Mouse (Mus musculus) adrenal gland (tissue): ENCODE data around the gene Usp1.
"Not testable (repeated sequence)": the region's sequence is repeated elsewhere in the genome, so short reads cannot be mapped to it uniquely, and the experiment has no call there.

Experiments
- intact Hi-C: fragments of 180-260 bp; cut with DNase I; formaldehyde crosslinking; loops from one replicate; pipeline ENCODE4 v1.15.1; 2025
- long read RNA-seq, 2 experiments: library from polyadenylated mRNA; unstranded; transcript quantifications; one replicate each; pipeline ENCODE4 v2.0.0; 2020; ENCODE audit warnings: borderline replicate concordance in 1 of 2; ENCODE audit not compliant: insufficient replicate concordance in 1 of 2

The Usp1 gene
- long read RNA-seq, experiment 1, partial matches to known transcripts: 7 of 21 reads
- long read RNA-seq, experiment 1, other reads (novel, unspliced or antisense): 6 of 21 reads
- long read RNA-seq, experiment 2, transcript Usp1-202 (9 exons, 3,527 nt): major isoform, 6 of 23 reads
- long read RNA-seq, experiment 2, partial matches to known transcripts: 12 of 23 reads
- long read RNA-seq, experiment 2, other reads (novel, unspliced or antisense): 5 of 23 reads

DNA sequence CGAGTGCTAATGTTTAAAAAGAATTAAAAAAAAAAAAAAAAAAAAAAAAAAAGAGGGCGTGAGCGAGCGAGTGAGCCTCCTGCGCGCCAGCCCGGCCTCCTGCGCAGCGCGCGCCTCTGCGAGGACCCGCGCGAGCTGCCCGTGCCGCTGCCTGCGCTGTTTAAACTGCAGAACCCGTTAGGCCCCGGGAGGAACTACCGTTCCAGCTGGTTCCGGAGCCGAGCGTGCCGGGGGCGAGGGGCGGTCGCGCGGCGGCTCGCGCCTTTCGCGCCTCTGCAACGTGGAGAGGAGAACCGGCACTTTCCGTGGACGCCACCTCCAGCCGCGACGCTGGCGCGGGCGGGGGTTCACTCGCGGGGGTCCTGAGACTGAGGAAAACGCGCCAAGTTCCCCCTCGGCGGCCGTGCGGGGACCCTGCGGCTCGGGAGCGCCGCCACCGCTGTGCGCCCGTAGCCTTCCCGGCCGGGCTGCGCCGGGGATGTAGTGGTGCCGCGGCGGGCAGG is at the start of gene Usp1:
Usp1 (plus strand) TSS at position 243 of the 503 bp plus-strand sequence.
- intact Hi-C loops: no loop called here

DNA sequence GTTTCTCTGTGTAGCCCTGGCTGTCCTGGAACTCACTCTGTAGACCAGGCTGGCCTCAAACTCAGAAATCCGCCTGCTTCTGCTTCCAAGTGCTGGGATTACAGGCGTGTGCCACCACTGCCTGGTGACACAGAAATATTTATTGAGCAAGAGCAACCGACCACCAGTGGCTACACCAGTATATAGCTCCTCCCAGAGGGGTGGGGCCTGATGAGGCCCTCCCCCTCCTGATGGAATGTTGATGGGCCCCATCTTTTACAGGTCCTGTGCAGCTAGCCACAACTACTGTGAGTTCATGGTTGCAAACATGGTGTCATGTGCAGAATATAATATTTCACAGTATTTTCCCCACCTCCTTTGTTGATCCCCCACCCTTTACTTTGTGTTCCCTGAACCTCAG is 40.9 kb upstream of the Usp1 start:
- intact Hi-C loops: no loop called here

DNA sequence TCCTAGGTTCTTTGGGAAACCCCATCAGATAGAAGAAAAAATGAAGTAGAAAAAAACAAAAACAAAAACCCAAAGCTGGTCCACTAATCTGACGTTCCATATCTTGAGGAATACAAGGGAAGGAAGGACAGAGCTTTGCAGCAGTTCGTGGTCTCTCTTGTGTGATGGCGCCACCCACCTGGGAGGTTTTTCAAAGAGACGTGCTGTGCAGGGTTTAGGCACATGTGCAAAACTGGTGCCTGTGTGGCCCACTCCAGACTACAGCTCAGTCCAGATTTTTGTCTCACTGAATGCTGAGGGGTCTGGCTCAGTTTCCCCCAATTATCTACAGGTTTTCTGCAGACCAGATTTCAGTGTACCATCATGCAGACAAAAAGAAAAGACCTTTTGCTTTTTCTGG is 37.2 kb upstream of the Usp1 start:
- intact Hi-C loops: loop anchor here (2.0 to 5.0 kb wide), 2 partner anchors 148 to 164 kb away; no protein-coding TSS in a partner anchor

DNA sequence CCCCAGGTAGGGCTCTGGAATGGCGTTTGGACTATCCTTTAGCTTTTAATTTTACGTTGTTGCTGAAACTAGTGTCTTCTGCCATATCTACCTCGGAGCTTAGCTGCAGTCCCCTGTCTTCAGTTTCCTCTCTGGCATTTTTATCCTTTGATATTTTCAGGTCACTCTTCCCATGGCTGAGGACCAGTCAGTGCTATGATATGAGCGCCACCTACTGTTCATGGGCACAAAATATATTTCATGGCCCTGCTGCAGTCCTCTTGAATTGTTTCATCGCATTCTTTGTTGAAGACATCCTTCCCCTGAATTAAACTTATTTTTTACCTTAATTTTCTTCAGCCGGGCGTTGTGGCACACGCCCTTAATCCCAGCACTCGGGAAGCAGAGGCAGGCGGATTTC is 36.5 kb upstream of the Usp1 start:
- intact Hi-C loops: loop anchor here (2.0 to 5.0 kb wide), 2 partner anchors 148 to 165 kb away; no protein-coding TSS in a partner anchor

DNA sequence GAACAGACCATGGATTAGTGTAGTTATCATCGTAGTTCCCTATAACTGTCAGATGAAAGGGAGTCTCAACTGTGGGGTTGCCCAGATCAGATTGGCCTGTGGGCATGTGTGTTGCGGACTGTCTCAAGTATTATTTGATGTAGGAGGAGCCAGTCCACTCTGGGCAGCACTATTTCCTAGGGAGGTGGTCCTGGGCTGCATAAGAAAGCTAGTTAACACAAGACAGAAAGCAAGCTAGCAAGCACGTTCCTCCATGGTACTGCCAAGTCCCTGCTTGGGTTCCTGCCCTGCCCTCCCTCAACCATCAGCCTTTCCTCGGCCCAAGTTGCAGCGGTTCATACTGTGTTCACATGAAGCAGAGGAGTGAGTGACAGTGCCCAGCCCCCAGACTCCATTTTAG is 13.4 kb upstream of the Usp1 start:
- intact Hi-C loops: no loop called here

DNA sequence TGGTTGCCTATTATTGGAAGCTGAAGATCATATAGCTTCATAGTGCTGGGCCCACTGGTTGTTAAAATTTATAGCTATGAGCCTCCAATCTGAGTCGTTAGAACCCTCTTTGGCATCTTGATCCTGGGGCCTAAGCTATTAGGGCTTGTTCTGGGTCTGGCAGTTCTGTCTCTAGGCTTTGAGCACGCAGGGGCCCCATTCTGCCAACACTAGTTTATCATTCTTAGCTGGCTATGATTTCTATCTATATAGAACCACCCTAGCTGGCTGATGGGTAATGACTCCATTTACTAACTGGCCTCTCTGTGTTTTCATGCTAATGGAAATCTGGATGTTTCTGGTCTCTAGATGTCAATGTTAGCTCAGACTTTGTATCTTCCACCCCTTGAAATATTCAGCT is 5.9 kb upstream of the Usp1 start:
- intact Hi-C loops: no loop called here

DNA sequence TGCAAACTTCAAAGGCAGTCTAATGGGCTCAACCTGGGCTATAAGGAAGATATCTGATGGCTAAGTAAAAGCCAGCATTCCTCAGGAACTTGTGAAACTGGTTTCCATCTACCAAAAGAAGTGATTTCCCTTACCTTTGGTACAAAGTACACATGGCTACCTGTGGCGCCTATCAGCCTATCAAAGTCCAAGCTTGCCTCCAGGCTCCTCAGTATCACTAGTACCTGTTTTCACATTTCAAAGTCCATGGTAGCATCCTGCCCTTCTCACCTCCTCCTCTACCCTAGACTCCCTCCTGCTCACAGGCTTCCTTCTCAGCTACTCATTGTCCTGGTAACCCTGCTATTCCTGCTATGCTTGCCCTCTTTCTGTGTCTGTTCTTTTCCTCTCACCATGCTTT is 5.4 kb upstream of the Usp1 start:
- intact Hi-C loops: no loop called here

DNA sequence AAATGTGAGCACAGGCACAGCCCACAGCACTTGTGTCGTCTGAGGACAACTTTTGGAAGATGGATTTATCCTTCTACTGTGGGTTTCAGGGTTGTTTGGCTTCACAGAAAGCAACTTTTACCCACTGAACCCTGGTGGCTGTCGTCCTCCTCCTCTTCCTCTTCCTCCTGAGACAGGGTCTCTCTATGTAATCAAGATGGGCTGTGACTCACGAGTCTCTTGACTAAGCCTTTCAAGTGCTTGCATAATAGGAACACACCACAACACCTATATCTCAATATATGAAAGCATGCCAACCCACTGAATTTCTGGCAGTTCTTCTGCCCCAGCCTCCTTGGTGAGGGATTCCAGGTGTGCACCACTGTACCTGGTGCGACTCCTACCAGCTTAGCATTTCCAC is 2.7 kb upstream of the Usp1 start:
- intact Hi-C loops: no loop called here

DNA sequence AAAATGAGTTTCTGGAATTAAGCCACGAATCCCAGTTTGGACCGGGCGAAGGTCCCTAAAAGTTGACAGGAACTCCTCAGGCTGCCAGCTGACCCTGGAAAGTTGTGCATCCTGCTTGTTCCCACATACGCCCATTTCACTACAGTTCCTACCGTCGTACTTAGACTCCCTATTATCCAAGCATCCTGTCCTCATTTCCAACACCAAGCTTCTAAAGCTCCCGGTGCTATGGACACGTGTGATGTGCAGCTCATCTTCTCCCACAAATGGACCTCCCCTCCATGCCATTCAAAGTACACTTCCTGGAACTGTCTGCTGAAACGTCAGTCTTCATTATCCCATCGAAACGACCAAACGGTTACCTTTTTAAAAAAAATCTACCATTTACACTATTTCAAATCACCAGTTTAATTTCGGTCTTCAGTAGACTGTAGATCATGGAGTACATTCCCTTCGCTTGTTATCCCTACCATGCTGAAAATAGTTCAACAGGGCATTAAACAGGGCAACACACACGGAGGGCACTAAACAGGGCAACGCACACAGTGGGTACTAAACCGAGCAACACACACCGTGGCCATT is 1.5 kb upstream of the Usp1 start:
- intact Hi-C loops: no loop called here

DNA sequence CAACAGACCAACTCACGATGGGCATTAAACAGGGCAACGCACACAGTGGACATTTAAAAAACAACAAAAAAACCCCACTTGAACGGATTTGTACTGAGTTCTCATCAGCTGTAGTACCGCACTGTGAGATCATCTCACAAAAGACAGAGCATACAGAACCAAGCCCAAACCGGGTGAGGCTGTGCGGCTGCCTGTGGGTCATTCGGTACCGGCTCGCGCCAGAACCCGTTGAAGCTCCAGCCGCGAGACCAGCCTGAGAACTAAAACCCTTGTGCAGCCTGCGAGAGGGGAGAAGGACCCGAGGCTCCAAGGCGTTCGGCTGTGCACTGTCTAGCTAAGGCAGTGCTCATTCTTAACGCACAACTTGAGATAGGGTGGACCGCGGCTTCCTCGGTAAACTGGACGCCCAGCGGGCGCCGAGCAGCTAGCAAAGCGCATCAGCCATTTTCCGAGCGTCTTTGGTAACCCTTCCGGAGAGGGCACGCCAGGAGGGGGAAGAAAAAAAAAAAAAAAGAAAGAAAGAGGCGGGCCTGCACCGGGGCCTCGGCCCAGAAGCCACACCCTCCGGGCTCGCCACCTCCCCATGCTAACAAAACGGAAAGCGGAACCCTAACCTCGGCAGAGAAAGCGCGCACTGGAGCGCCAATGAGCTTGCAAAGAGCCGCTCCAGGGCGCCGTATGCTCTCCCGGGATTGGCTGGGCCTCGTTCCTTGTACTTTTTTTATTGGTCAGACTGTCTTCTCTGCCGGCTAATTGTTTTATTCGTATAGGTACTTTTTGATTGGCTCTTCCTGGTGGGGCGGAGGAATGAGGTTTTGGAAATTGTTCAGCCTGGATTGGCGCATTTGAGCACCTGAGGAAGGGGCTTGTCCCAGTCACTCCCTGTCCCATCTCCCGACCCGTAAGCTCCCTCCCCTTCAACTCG is 705 bp upstream of the Usp1 start:
- intact Hi-C loops: no loop called here

DNA sequence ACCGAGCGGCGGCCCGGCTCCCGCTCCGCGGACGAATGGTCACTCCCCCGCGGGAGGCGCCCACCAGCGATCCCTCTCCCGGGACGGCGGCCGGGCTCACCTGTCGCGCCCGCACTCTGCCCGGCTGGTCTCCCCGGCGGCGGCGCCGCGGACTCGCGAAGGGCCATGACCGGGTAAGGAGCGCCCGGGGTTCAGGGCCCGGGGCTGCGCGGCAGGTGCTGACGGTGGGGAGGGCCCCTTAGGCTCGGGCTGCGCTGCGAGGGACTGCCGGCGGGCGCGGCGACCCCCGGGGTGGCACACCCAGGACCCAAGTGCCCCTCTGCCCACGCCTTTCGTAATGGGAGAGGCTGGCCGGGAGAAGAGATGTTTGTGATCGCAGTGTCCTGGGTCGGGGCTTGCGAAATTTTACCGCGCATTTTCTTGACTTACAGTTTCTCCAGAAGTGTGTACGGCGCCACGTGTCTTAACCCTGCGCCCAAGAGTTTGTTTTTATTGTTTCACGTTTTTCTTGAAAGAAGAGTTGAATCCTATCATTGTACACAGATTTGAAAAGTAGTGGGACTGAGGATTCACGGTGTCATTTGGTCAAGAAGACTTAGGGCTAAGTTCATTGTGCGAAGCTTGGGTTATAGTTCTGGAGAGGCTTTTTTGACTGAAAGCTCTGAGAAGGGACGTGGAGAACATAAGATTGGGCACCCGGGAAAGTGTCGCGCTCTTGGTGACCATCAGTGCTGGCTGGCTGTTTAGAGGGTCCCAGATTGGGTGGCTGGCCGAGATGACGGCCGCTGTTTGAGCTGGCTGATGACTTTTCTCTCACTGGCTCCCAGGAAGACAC is 678 bp downstream of the Usp1 start:
- intact Hi-C loops: no loop called here

DNA sequence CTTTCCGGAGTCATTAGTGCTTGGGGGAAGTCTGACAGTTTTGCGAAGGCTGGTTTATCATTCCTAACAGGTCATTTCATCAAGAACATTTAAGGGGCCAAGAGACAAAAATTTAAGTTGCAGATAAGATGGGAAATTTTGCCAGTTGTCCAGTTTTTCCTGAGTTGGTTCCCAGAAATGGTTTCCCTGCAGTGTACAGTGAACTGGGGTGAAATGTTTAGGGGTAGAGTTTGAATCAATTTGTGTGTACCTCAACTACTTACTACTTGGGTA is 1.2 kb downstream of the Usp1 start:
- intact Hi-C loops: no loop called here

DNA sequence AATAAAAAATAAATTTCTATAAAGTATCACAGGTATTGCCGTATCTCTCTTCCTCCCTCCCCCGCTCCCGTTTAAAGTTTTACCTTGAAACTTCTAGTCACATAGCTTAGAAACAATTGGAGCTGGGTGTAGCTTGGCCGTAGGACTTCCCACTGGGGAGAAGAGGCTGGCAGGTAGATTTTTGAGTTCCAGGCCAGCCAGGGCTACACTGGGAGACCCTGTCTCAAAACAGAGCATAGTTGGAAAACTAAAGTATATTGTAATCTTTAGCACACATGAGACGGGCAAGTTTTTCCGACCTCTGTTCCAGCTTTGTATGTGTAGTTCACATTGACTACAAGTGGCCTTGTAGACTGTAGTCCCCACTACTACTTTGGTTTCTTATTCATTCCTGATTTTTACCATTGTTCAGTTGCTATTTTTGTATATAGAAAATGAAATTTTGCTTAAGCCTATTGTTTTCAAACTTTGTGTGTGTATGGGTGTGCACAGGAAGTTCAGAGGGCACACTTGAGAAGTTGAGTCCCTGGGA is 1.7 kb downstream of the Usp1 start:
- intact Hi-C loops: no loop called here

DNA sequence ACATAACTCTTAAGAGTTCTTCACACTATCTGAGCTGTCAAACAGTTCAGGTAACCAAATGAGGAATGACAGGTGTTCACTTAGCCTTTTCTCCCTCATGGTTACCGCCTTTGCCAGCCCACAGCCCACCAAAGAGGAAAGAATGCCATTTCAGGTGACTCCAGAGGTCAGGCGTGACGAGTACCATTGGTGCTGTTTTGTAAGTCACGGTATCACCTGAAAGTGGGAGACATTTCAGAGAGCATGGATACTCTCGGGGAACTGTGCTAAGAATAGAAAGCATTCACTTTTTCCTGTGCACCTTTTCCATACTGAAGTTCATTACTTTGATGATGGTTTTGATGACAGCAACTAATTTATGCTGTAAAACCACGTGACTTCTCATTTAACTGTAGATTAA is 12.4 kb downstream of the Usp1 start:
- intact Hi-C loops: no loop called here

DNA sequence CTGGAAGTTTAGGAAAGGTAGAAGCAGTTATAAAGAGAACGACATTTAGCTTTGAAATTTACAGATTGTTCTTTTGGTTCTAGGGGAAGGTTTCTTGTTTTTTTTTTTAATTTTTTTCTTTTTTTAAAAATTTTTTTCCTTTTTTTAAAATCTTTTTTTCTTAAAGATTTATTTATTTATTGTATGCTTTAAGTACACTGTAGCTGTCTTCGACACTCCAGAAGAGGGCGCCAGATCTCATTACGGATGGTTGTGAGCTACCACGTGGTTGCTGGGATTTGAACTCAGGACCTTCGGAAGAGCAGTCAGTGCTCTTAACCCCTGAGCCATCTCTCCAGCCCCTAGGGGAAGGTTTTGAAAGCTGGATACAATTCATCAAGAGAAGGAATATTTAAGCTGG is 14.6 kb downstream of the Usp1 start:
- intact Hi-C loops: not testable (repeated sequence)

DNA sequence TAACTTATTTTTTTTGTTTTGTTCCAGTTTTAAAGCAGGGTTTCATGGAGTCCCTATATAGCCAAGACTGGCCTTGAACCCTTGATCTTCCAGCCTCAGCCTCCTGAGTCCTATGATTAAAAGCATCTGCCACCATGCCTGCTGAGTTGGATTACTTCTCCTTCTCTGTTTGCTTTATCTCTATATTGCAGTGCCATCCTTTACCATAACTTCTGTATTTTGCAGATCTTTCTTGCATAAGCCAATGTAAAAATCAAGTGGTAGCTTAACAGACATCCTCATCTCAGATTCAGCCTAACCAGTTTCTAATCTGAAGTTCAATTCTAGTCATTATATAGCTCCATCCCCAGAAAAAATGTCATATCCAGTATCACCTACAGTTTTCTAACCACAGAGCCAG is 27.0 kb downstream of the Usp1 start:
- intact Hi-C loops: no loop called here

DNA sequence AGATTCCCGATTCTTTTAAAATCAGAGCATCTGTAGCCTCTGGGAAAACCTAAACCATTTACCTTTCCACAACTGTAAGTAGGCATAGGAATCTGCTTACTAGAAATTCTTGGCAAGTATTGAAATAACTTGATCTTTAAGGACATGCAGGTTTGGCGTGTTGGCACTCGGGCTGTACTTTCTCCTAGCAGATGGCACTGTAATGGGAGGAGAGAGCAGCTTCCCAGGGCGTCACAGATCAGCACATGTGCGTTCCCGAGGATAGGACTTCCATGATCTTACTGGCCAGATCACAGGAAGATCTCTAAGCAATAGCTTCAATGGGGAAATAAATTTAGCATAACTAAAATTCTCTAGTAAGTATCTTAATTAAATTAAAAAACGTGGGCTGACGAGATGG is 32.4 kb downstream of the Usp1 start:
- intact Hi-C loops: no loop called here

DNA sequence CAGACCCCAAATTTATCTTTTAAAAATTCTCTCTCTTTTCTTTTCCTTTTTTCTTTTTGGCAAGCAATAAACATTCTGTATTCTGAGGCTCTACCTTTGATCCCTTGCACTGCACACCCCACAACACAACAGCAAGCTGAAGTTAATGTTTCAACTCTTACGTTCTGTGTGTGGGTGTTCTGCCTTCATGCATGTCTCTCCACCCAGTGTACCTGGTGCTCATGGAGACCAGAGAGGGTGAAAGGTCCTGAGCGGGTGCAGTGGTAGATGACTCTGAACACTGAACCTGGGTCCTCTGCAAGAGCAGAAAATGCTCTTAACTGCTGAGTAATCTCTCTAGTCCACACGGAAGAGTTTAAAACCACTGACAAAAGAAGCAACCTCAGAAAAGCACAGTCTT is 36.6 kb downstream of the Usp1 start:
- intact Hi-C loops: no loop called here

DNA sequence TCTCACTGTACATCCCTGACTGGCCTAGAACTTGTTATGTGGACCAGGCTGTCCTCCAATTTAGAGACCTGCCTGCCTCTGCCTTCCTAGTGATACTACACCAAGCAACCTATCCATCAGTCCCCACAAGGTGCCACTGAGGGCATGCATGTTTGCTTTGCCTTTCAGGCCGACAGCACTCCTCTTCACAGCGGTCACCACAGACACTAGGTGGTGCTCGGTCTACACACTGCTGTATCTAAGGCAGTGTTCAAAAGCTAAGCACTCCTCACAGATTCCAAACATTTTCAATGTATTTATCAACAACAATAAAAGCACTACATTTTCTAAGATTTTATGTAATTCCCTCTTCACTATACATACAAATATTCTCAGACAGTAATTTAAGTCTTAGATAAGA is 46.3 kb downstream of the Usp1 start:
- intact Hi-C loops: no loop called here

DNA sequence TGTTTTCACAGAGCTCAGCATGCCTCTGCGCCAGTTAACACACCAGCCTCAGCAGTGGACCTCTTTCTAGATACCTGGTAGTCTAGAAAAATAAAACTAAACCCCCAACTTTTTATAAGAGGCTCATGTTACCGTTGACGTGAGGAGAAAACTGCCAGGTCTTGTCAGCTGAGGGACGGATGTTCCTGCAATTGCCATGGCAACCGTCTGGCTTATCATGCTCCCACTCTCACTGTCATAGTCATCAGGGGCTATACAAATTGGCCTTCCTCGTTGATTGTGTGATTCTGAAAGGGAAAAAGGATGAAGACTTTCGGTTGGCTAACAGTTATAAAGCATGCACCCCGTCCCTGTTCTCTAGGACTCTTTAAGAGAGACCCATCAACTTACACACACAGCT is 52.1 kb downstream of the Usp1 start:
- intact Hi-C loops: no loop called here

DNA sequence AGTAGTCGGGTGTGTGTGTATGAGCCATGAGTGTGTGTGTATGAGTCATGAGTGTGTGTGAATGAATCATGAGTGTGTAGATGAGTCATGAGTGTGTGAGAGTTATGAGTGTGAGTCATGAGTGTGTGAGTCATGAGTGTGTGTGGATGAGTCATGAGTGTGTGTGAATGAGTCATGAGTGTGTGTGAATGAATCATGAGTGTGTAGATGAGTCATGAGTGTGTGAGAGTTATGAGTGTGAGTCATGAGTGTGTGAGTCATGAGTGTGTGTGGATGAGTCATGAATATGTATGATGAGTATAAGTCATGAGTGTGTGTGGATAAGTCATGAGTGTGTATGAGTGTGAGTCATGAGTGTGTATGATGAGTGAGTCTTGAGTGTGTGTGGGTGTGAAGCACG is 54.7 kb downstream of the Usp1 start:
- intact Hi-C loops: not testable (repeated sequence)
